Mouse (Mus musculus): Measurements from ENCODE around the gene Rel.
"Not testable (repeated sequence)": the region's sequence is repeated elsewhere in the genome, so short reads cannot be mapped to it uniquely, and the experiment has no call there.

Rel gene

GRCm38 (mm10) chr11:23770760-23771506 lies at the start of gene Rel:
Gene Rel (minus strand): TSS chr11:23770970.
- peak; percentile 87 for DNase-seq (ENCODE audit: low read depth, low spot score)

GRCm38 (mm10) chr11:23818745-23819144 lies 48.0 kb upstream of the Rel start:
- no peak for DNase-seq (ENCODE audit: low read depth, low spot score)

DNA sequence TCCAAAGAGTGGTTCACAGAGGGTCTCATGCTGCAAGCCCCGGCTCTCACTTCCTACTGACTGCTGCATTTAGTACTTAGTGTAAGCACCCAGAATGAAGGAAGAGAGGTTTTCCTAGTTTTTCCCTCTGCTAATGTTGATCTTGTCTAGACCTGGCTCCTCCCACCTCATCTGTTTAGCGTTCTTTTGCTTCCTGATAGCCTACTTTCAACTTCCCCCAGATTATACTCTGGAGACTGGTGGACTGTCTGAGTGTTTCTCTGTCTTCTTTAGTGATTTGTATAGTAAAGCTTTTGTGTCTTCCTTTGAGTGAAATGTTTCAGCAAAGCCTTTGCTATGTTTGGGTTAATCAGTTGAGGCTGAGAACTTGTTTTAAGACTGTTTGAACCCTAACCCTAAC lies 40.0 kb upstream of the Rel start:
- no peak for DNase-seq (ENCODE audit: low read depth, low spot score)

GRCm38 (mm10) chr11:23805716-23806115 lies 34.9 kb upstream of the Rel start:
- DNase-seq (ENCODE audit: low read depth, low spot score) = peak; percentile 28

GRCm38 (mm10) chr11:23803136-23803535 lies 32.4 kb upstream of the Rel start:
- DNase-seq (ENCODE audit: low read depth, low spot score) = peak; percentile 62

GRCm38 (mm10) chr11:23802256-23802655 lies 31.5 kb upstream of the Rel start:
- DNase-seq (ENCODE audit: low read depth, low spot score) = peak; percentile 87

- peak; percentile 93 for DNase-seq (ENCODE audit: low read depth, low spot score)
Observed at GRCm38 (mm10) chr11:23801851-23802250, 31.1 kb upstream of the Rel start.

DNA sequence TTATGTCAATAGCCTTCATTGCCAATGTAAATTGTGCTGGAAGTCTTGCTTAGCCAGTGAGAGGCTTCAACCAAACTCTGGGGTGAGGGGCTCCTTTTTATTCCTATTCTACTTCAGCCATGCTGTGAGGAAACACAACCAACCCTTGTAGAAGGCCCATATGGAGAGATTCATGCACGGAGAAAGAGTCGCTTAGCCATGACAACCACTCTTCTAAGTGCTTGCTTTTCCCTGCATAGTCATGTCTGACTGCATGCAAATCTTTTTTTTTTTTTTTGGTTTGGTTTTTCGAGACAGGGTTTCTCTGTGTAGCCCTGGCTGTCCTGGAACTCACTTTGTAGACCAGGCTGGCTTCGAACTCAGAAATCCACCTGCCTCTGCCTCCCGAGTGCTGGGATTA lies 12.9 kb upstream of the Rel start:
- not testable (repeated sequence) for DNase-seq (ENCODE audit: low read depth, low spot score)

GRCm38 (mm10) chr11:23783085-23783484 lies 12.3 kb upstream of the Rel start:
- DNase-seq (ENCODE audit: low read depth, low spot score) = no peak

DNA sequence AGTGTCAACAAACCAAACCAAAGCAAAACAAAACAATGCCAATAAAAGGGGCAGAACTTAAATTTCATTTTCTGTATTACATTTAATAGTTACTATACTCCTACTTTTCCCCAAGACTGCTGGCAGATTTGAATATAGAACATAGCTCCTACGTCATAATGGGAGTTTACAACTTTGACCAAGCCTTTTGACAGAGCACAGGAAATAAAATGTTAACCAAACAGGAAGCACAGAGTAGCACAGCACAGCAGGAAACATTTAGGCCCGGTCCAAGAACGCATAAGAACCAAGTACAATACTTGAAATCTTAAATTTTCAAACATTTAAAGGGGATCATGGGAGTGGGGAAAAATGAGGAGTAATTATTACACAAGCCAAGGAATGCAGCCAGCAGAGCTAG lies 11.3 kb upstream of the Rel start:
- DNase-seq (ENCODE audit: low read depth, low spot score) = no peak

- DNase-seq (ENCODE audit: low read depth, low spot score) = no peak
Observed at GRCm38 (mm10) chr11:23778787-23779201, 8.0 kb upstream of the Rel start.

DNA sequence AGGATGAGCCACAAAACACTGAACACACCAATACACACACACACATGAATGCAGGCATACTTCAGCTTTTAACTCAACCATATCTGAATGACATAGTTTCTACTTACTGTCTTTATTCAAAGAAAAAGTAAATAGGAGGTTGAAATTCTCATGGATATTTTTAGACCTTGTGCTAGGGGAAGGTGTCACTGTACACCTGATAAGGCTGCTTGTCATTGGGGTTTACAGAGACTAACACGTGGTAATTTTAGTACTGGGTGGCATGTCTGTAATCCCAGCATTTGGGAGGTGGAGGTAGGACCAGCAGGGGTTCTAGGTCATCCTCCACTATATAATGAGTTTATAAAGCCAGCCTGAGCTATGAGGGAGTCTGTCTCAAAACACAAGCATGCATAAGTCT lies 1.7 kb upstream of the Rel start:
- DNase-seq (ENCODE audit: low read depth, low spot score) = no peak

- no peak for DNase-seq (ENCODE audit: low read depth, low spot score)
Observed at GRCm38 (mm10) chr11:23771507-23772097, 832 bp upstream of the Rel start.

DNA sequence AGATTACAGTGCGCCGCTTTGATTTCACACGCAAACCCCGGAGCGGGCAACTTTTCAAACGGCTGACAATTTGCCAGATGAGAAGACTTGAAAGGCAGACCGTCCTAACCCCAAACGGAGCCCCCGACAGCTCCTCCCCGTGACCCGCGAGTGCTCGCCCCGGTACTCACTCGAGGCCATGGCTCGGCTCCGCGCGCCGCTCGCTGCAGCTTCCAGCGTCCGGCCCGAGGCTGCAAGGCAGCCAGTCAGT lies 335 bp downstream of the Rel start:
- no peak for DNase-seq (ENCODE audit: low read depth, low spot score)

DNA sequence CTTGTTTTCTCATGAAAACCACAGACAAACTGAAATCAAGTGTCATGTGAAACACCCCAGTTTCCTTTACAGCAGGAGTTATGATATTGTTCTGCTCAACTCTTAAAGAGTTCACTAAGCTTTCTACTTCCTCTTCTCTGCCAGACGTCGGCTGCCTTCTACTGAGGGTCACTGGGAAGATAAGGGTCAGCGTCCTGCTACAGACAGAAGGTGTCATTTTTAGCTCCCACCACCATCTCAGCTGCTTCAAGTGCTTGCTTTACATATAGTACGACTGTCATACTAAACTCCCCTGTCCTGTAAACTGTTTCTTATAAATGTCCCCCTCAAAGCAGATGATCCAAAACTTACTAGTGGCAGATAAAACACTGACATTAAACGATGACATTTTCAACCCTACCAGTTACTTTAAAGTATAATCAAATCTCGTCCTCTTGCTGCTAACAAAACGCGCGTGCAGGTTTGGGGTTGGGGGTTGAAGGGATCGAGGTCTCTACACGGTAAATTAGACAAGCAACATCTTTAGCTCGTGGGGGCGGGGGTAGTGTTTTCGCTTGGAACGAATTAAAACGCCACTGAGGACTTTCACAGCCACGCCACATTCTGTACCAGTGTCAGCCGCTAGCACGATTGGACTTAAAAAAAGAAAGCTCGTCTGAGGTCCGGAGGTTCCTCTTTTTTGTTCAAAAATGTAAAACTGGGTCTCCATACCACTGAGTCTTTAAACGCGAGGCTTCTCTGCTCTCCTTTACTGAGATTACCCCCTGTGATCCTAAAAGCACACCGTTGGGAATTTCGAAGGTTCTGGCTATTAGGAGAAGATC lies 872 bp downstream of the Rel start:
- no peak for DNase-seq (ENCODE audit: low read depth, low spot score)

DNA sequence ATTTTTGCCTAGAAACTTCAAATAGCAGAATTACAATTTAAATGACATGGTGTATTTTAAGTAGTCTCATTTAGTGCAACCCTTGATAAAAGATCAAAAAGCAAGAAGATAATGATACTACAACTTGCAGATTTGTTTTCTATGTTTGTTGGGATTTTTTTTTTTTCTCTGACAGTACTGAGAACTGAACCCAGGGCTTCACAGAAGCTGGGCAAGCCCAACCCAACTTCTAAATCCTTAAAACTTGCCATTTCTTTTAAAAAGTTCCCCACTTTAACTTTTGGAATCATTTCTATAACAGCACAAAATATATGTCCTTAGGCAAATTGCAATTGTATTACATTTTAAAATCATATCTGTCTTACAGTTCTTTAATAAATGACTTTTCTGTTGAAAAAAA lies 1.7 kb downstream of the Rel start:
- no peak for DNase-seq (ENCODE audit: low read depth, low spot score)

DNA sequence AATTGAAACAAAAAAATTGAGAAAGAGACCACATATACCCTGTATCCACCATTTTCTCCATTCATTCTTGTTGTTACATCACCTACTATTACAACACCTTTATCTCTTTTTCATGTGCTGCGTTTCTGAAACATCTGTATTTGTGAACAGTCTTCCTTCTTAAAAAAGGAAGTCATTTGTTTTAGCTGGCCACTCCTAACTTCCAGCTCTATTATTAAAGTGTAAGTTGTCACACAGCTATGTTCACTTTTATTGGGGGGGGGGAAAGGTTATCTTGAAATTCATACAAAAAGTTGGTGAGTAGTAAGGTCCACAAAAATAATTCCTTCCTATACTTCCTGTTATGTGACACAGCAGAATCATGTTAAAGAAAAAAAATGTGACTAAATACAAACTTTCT lies 2.8 kb downstream of the Rel start:
- no peak for DNase-seq (ENCODE audit: low read depth, low spot score)

- not testable (repeated sequence) for DNase-seq (ENCODE audit: low read depth, low spot score)
Observed at GRCm38 (mm10) chr11:23767369-23767768, 3.4 kb downstream of the Rel start.

DNA sequence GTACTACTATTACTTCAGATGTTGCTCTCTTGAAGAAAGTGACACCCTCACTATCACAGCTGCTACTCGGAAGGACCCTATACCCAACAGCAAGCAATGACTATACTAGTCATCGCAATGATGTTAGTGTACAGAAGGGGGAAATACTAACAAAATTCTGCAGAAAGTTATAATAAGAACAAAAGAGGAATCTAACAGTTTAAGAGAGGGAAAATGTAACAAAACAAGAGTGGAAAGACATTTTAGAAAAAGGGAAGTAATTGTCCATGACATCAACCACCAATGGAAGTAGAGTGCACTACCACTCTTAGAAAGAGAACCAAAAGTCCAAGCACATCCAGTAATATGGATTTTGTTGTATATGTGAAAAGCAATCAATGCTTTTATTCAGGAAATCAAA lies 8.1 kb downstream of the Rel start:
- DNase-seq (ENCODE audit: low read depth, low spot score) = no peak

GRCm38 (mm10) chr11:23758218-23758617 lies 12.6 kb downstream of the Rel start:
- no peak for DNase-seq (ENCODE audit: low read depth, low spot score)

GRCm38 (mm10) chr11:23754329-23754728 lies 16.4 kb downstream of the Rel start:
- no peak for DNase-seq (ENCODE audit: low read depth, low spot score)

DNA sequence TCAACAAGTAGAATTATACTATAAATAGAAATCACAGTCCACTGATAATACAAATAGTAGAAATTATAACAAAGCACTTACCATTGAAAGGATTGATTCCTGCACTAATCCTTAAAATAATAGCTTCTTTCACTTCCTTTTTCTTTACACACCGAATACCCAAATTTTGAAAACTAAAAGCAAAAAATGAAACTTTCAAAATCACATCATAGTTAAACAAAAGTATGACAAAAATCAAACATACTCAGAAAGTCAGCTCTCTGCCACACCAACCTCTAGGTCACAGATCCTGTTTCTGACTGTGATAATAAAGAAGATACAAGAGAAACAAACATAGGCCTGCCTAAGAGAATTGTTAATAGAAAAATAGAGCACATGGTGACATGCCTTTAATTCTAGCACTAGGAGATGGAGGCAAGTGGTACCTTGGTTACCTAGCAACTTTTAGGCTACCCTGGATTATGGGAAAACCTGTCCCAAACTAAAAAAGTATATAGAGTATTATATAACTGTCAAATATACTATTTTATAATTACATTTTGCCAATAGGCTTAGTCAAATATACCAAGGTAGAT lies 17.5 kb downstream of the Rel start:
- no peak for DNase-seq (ENCODE audit: low read depth, low spot score)

- no peak for DNase-seq (ENCODE audit: low read depth, low spot score)
Observed at GRCm38 (mm10) chr11:23746102-23746501, 24.7 kb downstream of the Rel start.
